Mouse (Mus musculus) brain, embryonic 14.5 days (tissue): ENCODE results near the gene Sat2.
A peak's percentile ranks its signal among the peaks of the same experiment; 100 is the strongest.

Experiments used
- CTCF ChIP-seq: fragments of 200-500 bp; IDR thresholded peaks from 2 replicates; pipeline ENCODE4 v1.5.1; 2012; ENCODE audit warnings: inconsistent platforms, mild to moderate bottlenecking, moderate library complexity, borderline replicate concordance; ENCODE audit not compliant: insufficient read depth, insufficient read length; ENCODE audit errors: extremely low read depth
- POLR2A ChIP-seq: fragments of 200-500 bp; IDR thresholded peaks from 2 replicates; pipeline ENCODE4 v1.6.1; 2012; ENCODE audit warnings: mild to moderate bottlenecking, inconsistent platforms, borderline replicate concordance; ENCODE audit not compliant: poor library complexity, insufficient read depth, insufficient read length, severe bottlenecking; ENCODE audit errors: extremely low read depth

- TF ChIP-seq CTCF = no peak
- peak; percentile 57; the same call in 1 of the 2 replicates for TF ChIP-seq POLR2A
These were observed 40.6 kb upstream of the Sat2 start for GRCm38 (mm10) chr11:69581147-69581688.
